Mouse (Mus musculus) neural tube, embryonic 11.5 days (tissue): ENCODE results near the gene 1600002K03Rik. TPM values are rescaled to one million over a fixed set of nuclear protein-coding genes. Genes with fewer than 3 reads are reported as not detected.
"Not testable (repeated sequence)": the region's sequence is repeated elsewhere in the genome, so short reads cannot be mapped to it uniquely, and the experiment has no call there.

Experiments used
- ATAC-seq: fragments of 200-750 bp; cut with Nextera tagmentation; 2 replicates; pipeline ENCODE4 v1.8.0; 2017; ENCODE audit warnings: moderate number of reproducible peaks, mild to moderate bottlenecking, moderate TSS enrichment, moderate library complexity; ENCODE audit not compliant: insufficient read depth, low FRiP score, low TSS enrichment
- DNase-seq: peaks from one replicate; pipeline ENCODE4 v3.0.0-alpha.2; 2015; ENCODE audit warnings: low spot score
- H3K27ac ChIP-seq: fragments of 300-500 bp; sonication (generic); 2 replicates; pipeline ENCODE4 v1.5.1; 2014; ENCODE audit warnings: low read depth, mild to moderate bottlenecking, low read length
- H3K27me3 ChIP-seq: fragments of 300-500 bp; sonication (generic); 2 replicates; pipeline ENCODE4 v1.6.1; 2014; ENCODE audit warnings: mild to moderate bottlenecking, low read length, mixed read lengths; ENCODE audit not compliant: control insufficient read depth, insufficient read depth
- H3K36me3 ChIP-seq: fragments of 300-500 bp; sonication (generic); 2 replicates; pipeline ENCODE4 v1.6.1; 2014; ENCODE audit warnings: mild to moderate bottlenecking, low read length, moderate library complexity, mixed read lengths; ENCODE audit not compliant: control insufficient read depth, insufficient read depth
- H3K4me1 ChIP-seq: fragments of 300-500 bp; sonication (generic); 2 replicates; pipeline ENCODE4 v1.6.1; 2014; ENCODE audit warnings: low read length, mixed read lengths; ENCODE audit not compliant: control insufficient read depth, insufficient read depth
- H3K4me2 ChIP-seq: fragments of 300-500 bp; sonication (generic); 2 replicates; pipeline ENCODE4 v1.6.1; 2014; ENCODE audit warnings: low read depth, mild to moderate bottlenecking, moderate library complexity
- H3K4me3 ChIP-seq: fragments of 300-500 bp; sonication (generic); 2 replicates; pipeline ENCODE4 v1.5.1; 2014; ENCODE audit warnings: low read depth, low read length
- H3K9ac ChIP-seq: fragments of 300-500 bp; sonication (generic); 2 replicates; pipeline ENCODE4 v1.6.1; 2014; ENCODE audit warnings: mild to moderate bottlenecking, low read length
- H3K9me3 ChIP-seq: fragments of 300-500 bp; sonication (generic); 2 replicates; pipeline ENCODE4 v1.6.1; 2016; ENCODE audit warnings: low read length; ENCODE audit not compliant: control insufficient read depth
- WGBS: fragments of 180-500 bp; shearing (Covaris S2); extraction: QIAGEN DNeasy Blood & Tissue Kit; methylation state at CpG from one replicate; pipeline ENCODE4 v1.1.7; 2014; 5-methylcytosine and 5-hydroxymethylcytosine counted together
- polyA plus RNA-seq: library from polyadenylated mRNA; unstranded; fragments of >200 nt; fragmentation: Nextera tagmentation; extraction: Ambion mirVana; gene quantifications from 2 replicates; pipeline ENCODE4 v1.2.1, GENCODE M21; 2014

The 1600002K03Rik gene
- polyA plus RNA-seq, 1 experiment from 2014 or later, result 10.8 TPM

DNA sequence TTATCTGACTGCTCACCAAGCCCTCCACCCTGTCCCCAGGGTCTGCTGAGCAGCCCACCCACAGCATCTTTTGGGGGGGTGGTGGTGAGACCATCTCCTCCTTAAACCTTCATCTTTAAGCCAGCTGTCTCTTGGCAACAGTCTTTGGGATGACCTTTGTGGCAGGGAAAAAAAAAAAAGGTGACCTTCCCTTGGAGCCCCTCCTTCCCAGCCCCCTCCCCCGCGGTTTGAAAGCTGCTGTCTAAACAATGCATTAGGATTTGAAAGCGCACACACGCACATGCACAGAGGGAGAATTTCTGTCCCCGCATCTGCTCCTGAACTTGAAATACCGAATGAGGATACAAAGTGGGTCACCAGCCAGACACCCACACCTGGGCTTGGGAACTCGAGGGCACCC, 31.3 kb downstream of the 1600002K03Rik start:
- ATAC-seq, result no peak
- H3K9me3 ChIP-seq, result no peaks in the 10 kb centered on the region
- H3K4me3 ChIP-seq, result no peak overlapping the region
- DNase-seq, result no peak
- 31% methylated on average over 7 of the region's 7 CpGs for WGBS
- peaks cover 8% of the 10 kb centered on the region for H3K4me1 ChIP-seq
- peak overlapping the region; percentile 4; the same call in 1 of the 2 replicates for H3K9ac ChIP-seq
- H3K4me2 ChIP-seq, result no peak overlapping the region
- H3K27me3 ChIP-seq, result no peaks in the 10 kb centered on the region
- no peaks in the 10 kb centered on the region for H3K36me3 ChIP-seq
- H3K27ac ChIP-seq, result no peak overlapping the region

DNA sequence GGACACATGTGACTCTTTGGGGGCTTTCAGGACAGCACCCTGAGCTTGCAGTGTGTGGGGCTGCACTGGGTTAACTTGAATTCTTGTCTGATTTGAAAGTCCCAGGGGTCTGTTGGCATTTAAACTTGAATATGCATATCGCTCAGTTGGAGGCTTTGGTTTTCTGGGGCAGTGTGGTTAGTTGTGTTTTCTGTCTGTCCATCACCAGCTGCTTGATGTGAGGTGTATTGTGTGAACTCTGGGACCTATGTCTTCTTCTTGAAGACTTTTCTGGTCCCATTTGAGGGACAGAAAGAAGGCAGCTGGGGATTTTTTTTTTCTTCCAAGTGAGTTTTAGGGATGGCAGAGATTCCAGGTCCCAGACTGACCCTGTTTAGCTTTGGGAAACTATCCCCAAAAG, 34.5 kb downstream of the 1600002K03Rik start:
- Histone ChIP-seq H3K4me2 (no peak overlapping the region), H3K27me3 (no peaks in the 10 kb centered on the region), H3K4me3 (no peak overlapping the region), H3K9ac (no peak overlapping the region), H3K9me3 (no peaks in the 10 kb centered on the region), H3K4me1 (peaks cover 12% of the 10 kb centered on the region), H3K27ac (no peak overlapping the region), H3K36me3 (no peaks in the 10 kb centered on the region)
- ATAC-seq, result no peak
- 74% methylated on average over 1 of the region's 1 CpGs for WGBS
- DNase-seq, result no peak

DNA sequence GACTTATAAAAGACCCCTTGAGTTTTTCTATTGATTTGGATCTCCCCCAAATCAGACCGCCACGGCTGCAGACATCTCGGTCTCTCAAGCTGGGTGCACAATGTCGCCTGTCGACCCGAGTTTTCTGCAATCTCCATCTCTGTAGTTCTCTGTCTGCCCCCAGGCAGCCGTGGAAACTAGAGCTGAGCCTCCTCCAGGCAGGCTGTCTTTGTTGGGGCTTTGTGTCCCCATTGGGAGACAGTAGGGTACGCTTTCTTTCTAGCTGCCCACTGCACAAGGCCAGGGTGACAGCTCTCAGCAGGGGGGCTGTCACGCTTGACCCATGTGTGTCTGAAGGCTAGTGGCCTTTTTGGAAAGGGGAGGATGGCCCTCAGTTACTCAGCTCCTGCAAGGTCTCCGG, 34.9 kb downstream of the 1600002K03Rik start:
- Histone ChIP-seq H3K9ac (no peak overlapping the region), H3K9me3 (no peaks in the 10 kb centered on the region), H3K4me2 (no peak overlapping the region), H3K36me3 (no peaks in the 10 kb centered on the region), H3K4me3 (no peak overlapping the region), H3K27ac (no peak overlapping the region), H3K27me3 (no peaks in the 10 kb centered on the region), H3K4me1 (peaks cover 12% of the 10 kb centered on the region)
- DNase-seq, result no peak
- ATAC-seq, result no peak
- WGBS, result 51% methylated on average over 10 of the region's 10 CpGs

DNA sequence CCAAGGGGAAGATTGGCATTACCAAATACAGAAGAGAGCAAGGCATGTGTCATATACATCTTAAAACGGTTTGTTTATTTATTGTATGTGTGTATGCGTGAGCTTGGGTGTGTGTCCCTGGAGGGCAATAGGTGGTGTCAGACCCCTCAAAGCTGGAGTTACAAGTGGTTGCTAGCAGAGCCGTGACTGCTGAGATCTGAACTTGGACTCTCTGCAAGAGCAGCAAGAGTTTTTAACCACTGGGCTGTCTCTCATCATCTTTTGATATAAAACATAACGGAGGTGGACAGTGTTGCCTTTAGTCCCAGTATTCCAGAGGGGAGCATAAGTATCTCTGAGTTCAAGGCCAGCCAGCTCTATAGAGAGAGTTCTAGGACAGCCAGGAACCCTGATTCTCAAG, 35.5 kb downstream of the 1600002K03Rik start:
- ATAC-seq (no peak), DNase-seq (no peak)
- no peaks in the 10 kb centered on the region for H3K9me3 ChIP-seq
- H3K27ac ChIP-seq, result no peak overlapping the region
- H3K4me2 ChIP-seq, result no peak overlapping the region
- H3K36me3 ChIP-seq, result no peaks in the 10 kb centered on the region
- H3K9ac ChIP-seq, result no peak overlapping the region
- 76% methylated on average over 4 of the region's 4 CpGs for WGBS
- H3K27me3 ChIP-seq, result no peaks in the 10 kb centered on the region
- peaks cover 12% of the 10 kb centered on the region for H3K4me1 ChIP-seq
- H3K4me3 ChIP-seq, result no peak overlapping the region

DNA sequence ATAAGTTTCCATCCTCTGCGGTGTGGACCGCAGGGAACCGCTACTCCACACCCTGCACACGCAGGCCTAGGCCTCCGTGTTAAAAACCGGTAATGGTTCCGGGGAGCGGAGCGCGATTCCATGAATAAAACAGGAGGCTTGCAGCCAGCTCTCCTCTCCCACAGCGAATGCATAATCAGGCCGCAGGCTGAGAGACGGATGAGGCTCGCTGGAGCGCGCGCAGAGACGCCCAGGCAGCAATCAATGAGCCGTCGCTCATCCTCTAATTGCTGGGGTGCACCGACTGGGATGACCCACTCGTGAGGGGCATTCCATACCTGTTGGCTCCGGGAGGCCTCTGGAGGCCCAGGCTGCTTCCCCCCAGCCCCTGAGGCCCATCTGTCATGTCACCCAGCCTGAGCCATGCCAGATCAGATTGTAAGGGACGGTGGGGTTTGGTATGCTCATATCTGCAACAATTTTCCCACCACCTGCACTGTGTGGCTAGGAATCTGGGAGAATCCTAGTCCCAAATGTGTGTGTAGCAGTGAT, 36.2 kb downstream of the 1600002K03Rik start:
- 0 out of 2 replicates have a peak overlapping the region, but pooled peaks have one; percentile 14 for H3K27ac ChIP-seq
- H3K9me3 ChIP-seq, result no peaks in the 10 kb centered on the region
- H3K9ac ChIP-seq, result peak overlapping the region; percentile 39
- peaks cover 10% of the 10 kb centered on the region for H3K4me1 ChIP-seq
- WGBS, result 6% methylated on average over 24 of the region's 24 CpGs
- 0 out of 2 replicates have a peak overlapping the region, but pooled peaks have one; percentile 6 for H3K4me3 ChIP-seq
- DNase-seq (peak; percentile 71), ATAC-seq (peak; percentile 67)
- H3K36me3 ChIP-seq, result no peaks in the 10 kb centered on the region
- H3K4me2 ChIP-seq, result peak overlapping the region; percentile 32
- H3K27me3 ChIP-seq, result no peaks in the 10 kb centered on the region

DNA sequence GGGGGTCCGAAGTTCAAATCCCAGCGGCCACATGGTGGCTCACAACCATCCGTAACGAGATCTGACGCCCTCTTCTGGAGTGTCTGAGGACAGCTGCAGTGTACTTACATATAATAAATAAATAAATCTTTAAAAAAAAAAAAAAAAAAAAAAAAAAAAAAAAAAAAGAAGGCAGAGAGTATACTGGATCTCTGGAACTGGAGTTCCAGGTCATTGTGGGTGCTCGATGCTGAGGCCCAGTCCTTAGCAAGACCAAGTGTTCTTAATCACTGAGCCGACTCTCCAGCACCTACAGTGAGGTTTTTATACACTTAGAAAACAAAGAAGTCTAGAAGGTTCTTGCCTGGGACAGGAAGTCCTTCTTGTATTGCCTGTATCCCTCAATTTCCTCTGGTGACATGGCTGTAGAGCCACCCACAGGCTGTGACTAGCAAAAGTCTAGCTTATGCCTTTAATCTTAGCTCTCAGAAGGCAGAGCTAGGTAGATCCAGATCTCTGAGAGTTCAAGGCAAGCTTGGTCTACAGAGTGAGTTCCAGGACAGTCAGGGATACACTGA, 38.9 kb downstream of the 1600002K03Rik start:
- WGBS, result 77% methylated on average over 7 of the region's 7 CpGs
- ATAC-seq, H3K9me3 ChIP-seq, H3K9ac ChIP-seq, H3K36me3 ChIP-seq, H3K4me1 ChIP-seq, H3K27ac ChIP-seq, DNase-seq, H3K4me3 ChIP-seq, H3K27me3 ChIP-seq, H3K4me2 ChIP-seq: not testable (repeated sequence)

DNA sequence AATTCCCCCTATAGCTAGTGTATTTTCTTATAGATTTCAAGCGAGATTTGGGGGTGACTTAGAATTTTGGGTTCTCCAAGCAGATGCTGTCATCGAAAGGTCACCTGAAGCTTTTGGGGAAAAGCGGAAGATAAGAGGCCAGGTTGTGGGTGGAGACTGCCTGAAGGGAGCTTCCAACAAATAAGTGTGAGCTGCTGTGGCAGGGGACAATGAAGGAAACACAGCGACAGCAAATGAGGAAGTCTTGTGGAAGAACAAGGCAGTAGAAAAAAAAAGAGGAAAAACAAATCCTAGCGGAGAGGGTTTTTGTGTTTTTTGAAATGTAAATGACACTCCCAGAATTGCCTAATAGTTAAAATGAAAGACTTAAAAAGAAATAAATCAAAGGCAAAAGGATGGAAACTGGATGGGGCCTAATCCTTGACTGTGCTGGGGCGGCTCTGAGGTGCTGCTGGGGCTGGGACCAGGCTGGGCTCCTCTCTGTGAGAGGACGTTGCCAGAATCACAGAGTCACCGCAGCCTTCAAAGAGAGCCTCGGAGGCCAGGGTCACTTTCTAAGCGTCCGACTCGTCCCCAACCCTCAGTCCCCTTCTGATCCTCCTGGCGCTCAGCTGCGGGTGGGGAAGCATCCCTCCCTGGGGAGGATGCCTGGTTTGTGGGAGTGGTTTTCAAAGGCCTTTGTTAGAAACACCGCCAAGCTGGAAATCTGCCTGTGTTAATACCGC, 42.5 kb downstream of the 1600002K03Rik start:
- Histone ChIP-seq H3K4me3 (no peak overlapping the region), H3K4me2 (no peak overlapping the region), H3K27ac (no peak overlapping the region), H3K36me3 (no peaks in the 10 kb centered on the region), H3K9ac (no peak overlapping the region), H3K27me3 (no peaks in the 10 kb centered on the region), H3K4me1 (no peaks in the 10 kb centered on the region), H3K9me3 (no peaks in the 10 kb centered on the region)
- DNase-seq (no peak), ATAC-seq (no peak)
- WGBS, result 16% methylated on average over 16 of the region's 16 CpGs

DNA sequence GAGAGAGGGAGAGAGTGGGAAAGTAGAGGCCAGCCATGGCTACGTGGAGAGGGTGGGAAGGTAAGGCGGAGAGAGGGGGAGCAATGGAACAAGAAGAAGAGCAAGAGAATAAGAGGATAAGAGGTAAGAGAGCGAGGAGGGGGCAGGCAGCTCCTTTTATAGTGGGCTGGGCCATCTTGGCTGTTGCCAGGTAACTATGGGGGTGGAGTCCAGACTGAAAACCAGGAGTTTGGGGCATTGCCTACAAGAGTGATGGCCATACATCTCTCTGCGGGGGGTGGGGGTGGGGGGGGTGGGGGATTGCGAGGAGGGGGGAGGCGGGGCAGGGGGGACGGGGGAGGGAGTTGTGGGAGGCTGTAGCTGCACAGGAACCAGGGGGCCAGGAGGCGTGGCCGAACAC, 47.9 kb downstream of the 1600002K03Rik start:
- Histone ChIP-seq H3K27me3 (no peaks in the 10 kb centered on the region), H3K4me2 (no peak overlapping the region), H3K4me1 (peaks cover 2% of the 10 kb centered on the region; the same call in 1 of the 2 replicates), H3K9me3 (no peaks in the 10 kb centered on the region), H3K27ac (no peak overlapping the region), H3K36me3 (no peaks in the 10 kb centered on the region), H3K9ac (no peak overlapping the region), H3K4me3 (no peak overlapping the region)
- ATAC-seq, result no peak
- no peak for DNase-seq
- WGBS, result 39% methylated on average over 5 of the region's 9 CpGs

DNA sequence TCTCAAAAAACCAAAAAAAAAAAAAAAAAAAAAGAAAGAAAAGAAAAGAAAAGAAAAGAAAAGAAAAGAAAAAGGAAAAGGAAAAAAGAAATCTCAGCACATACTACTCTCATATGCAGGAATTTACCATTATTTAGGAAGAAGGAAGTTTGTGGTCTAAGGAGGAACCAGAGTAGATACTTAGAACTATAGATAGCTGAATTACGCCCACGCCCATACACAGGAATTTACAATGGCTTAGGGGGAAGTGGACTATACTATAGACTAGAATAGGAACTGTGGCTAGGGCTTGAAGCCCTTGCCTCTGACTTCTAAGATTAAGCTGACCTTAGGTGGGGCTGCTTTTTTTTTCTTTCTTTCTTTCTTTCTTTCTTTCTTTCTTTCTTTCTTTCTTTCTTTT, 50.4 kb downstream of the 1600002K03Rik start:
- ATAC-seq, H3K4me2 ChIP-seq, H3K4me3 ChIP-seq, DNase-seq, H3K27me3 ChIP-seq, H3K27ac ChIP-seq, H3K9me3 ChIP-seq, H3K36me3 ChIP-seq, H3K9ac ChIP-seq: not testable (repeated sequence)
- H3K4me1 ChIP-seq, result peaks cover 16% of the 10 kb centered on the region
- 89% methylated on average over 2 of the region's 2 CpGs for WGBS
